8 mouse cellular contexts compared by ENCODE assay signal in the genomic region with DNA sequence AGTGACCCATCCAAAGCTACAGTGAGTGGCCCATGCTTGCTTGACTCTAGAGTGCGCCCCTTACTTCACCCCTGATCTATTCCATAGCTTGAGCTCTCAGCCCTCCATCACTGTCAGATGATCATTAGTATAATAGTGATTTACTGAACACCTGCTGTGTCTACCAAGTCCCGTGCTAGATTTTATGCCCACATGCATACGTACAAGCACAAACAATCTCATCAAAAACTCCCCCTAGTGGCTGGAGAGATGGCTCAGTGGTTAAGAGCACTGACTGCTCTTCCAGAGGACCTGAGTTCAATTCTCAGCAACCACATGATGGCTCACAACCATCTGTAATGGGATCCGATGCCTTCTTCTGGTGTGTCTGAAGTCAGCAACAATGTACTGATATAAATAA. TPM values are rescaled to one million over a fixed set of nuclear protein-coding genes. Genes with fewer than 3 reads are reported as not detected.
A peak's percentile ranks its signal among the peaks of the same experiment; 100 is the strongest.
DNase-seq lines count a peak whose midpoint lies in the region; ATAC-seq and TF ChIP-seq lines count a peak whose summit lies in the region.
"Not testable (repeated sequence)": the region's sequence is repeated elsewhere in the genome, so short reads cannot be mapped to it uniquely, and the experiment has no call there.
"Had no signal": no experiment of that assay in that cellular context is flagged by ENCODE, and none has a peak within 500 bp of the region (broad histone marks: within the 10 kb centered on the region; RNA-seq: fewer than 3 reads in every experiment).

No protein-coding gene starts in this region.

- not testable (repeated sequence) for H3K27ac ChIP-seq in cortical plate, adult 2 months (ENCODE audit: insufficient read depth, low read length); limb, embryonic 14.5 days (replicated peaks; ENCODE audit: low read depth, low read length); macrophage

- not testable (repeated sequence) for TF ChIP-seq POLR2A in cortical plate, adult 2 months (IDR thresholded peaks at IDR 0.05; ENCODE audit: extremely low read depth, insufficient read depth, low read length); limb, embryonic 14.5 days (IDR thresholded peaks at IDR 0.05; ENCODE audit: borderline replicate concordance, extremely low read depth, insufficient read depth, insufficient read length)

- peaks cover 48% of the 10 kb centered on the region for H3K36me3 ChIP-seq in G1E (replicated peaks)
- H3K36me3 ChIP-seq in limb, embryonic 14.5 days (ENCODE audit: control insufficient read depth, insufficient read depth, low read length); macrophage (ENCODE audit: inconsistent target): not testable (repeated sequence)

- not testable (repeated sequence) for DNase-seq in G1E (ENCODE audit: low spot score)
- DNase-seq in heart, adult 18-20 months, result peak; percentile 15 to 35
- DNase-seq in induced T-regulatory cell, adult 2 months (ENCODE audit: low read depth), result peak; percentile 87
- peak; percentile 34 for DNase-seq in limb, embryonic 14.5 days (ENCODE audit: low spot score)
- DNase-seq in retina, embryonic 14.5 days (ENCODE audit: low spot score), result peak; percentile 59

- TF ChIP-seq CTCF in G1E (IDR thresholded peaks at IDR 0.05; ENCODE audit: low read depth, low read length), result not testable (repeated sequence)
- TF ChIP-seq CTCF in cortical plate, adult 2 months (IDR thresholded peaks at IDR 0.05; ENCODE audit: extremely low read depth, insufficient read depth, low read length), result 0 out of 2 replicates have a peak, but pooled peaks have one; percentile 10

- not testable (repeated sequence) for H3K9ac ChIP-seq in limb, embryonic 14.5 days (ENCODE audit: low read depth, low read length, severe bottlenecking)

- H3K9me3 ChIP-seq in G1E (replicated peaks); limb, embryonic 14.5 days (ENCODE audit: control insufficient read depth, low read length): not testable (repeated sequence)

- peaks cover 43% of the 10 kb centered on the region for H3K4me1 ChIP-seq in G1E (ENCODE audit: insufficient read depth, low read depth, low read length)
- H3K4me1 ChIP-seq in cortical plate, adult 2 months (ENCODE audit: control insufficient read depth, insufficient read depth, low read length); limb, embryonic 14.5 days (ENCODE audit: control insufficient read depth, insufficient read depth, low read length): not testable (repeated sequence)

- H3K79me2 ChIP-seq in macrophage (ENCODE audit: inconsistent target), result not testable (repeated sequence)

- H3K27me3 ChIP-seq in G1E (ENCODE audit: insufficient read depth, low read length); limb, embryonic 14.5 days (ENCODE audit: control insufficient read depth, insufficient read depth, low read length): not testable (repeated sequence)

- H3K4me2 ChIP-seq in limb, embryonic 14.5 days (replicated peaks; ENCODE audit: low read depth, low read length, severe bottlenecking), result peak overlapping the region; percentile 89

- ATAC-seq in G1E (ENCODE audit: extremely low read depth, insufficient number of reproducible peaks, low FRiP score, poor library complexity, severe bottlenecking); limb, embryonic 14.5 days (ENCODE audit: low FRiP score, low read depth): not testable (repeated sequence)

- WGBS in limb, embryonic 14.5 days, result 52% methylated on average over 4 of the region's 4 CpGs
- WGBS in macrophage (ENCODE audit: missing documents), result 43% methylated on average over 4 of the region's 4 CpGs

- H3K4me3 ChIP-seq in G1E (ENCODE audit: low read depth, low read length), result peak overlapping the region; percentile 73; the same call in 1 of the 2 replicates
- peak overlapping the region; percentile 54; the same call in 1 of the 2 replicates for H3K4me3 ChIP-seq in cortical plate, adult 2 months (ENCODE audit: insufficient read depth, low read length)
- H3K4me3 ChIP-seq in limb, embryonic 14.5 days (replicated peaks; ENCODE audit: low read length), result peak overlapping the region; percentile 54
- peak overlapping the region; percentile 63; the same call in 1 of the 2 replicates for H3K4me3 ChIP-seq in macrophage (ENCODE audit: inconsistent target)

RNA-seq across cellular contexts. Expression of a gene that starts 1.4 kb away (rescaled TPM):
- total RNA-seq in G1E (2014; fragmentation: Nextera tagmentation) (14.4 and 15.3 TPM in 2 replicates), G1E (2017) (11.7 and 13.2 TPM in 2 replicates)
- polyA plus RNA-seq in G1E (2012) (33.8 and 37.8 TPM in 2 replicates), macrophage (2018) (11.6 to 13.1 TPM (median 12.8 TPM) in 3 replicates)
- polyA plus RNA-seq in cortical plate, adult 2 months (2012; rRNA removed), result 32.5 and 35.0 TPM in 2 replicates
- total RNA-seq in heart, adult 18-20 months (2021), result 100 to 1,000 TPM; 124 to 125 TPM
- 17.1 and 22.7 TPM in 2 replicates for polyA plus RNA-seq in limb, embryonic 14.5 days (2012; rRNA removed)
- polyA plus RNA-seq in limb, embryonic 14.5 days (2014; fragmentation: Nextera tagmentation; extraction: Ambion mirVana), result 3.5 and 4.7 TPM in 2 replicates
- total RNA-seq in macrophage (2018; cell fraction: chromatin; rRNA removed), result 10 to 100 TPM in 9 of 26 experiments, 1 to 10 TPM in 17; 1.3 to 18.9 (median 7.3) TPM
- 10 to 100 TPM in 11 of 26 experiments, 1 to 10 TPM in 15; 6.6 to 14.2 (median 9.7) TPM for total RNA-seq in macrophage (2018; cell fraction: cytosol; rRNA removed)
- 10 to 100 TPM in 7 of 26 experiments, 1 to 10 TPM in 19; 2.1 to 19.1 (median 6.3) TPM for total RNA-seq in macrophage (2018; cell fraction: nucleus; rRNA removed)

RNA-seq across cellular contexts. Expression of a gene that starts 1.6 kb away (rescaled TPM):
- total RNA-seq in G1E (2014; fragmentation: Nextera tagmentation) (33.2 and 36.2 TPM in 2 replicates), G1E (2017) (3.7 and 6.4 TPM in 2 replicates)
- polyA plus RNA-seq in G1E (2012) (42.5 and 44.9 TPM in 2 replicates), macrophage (2018) (not detected in 3 replicates)
- 0.31 TPM in 1 of 2 replicates, not detected in the other for polyA plus RNA-seq in cortical plate, adult 2 months (2012; rRNA removed)
- not detected for total RNA-seq in heart, adult 18-20 months (2021)
- polyA plus RNA-seq in limb, embryonic 14.5 days (2012; rRNA removed), result 0.49 and 0.83 TPM in 2 replicates
- 0.53 and 0.99 TPM in 2 replicates for polyA plus RNA-seq in limb, embryonic 14.5 days (2014; fragmentation: Nextera tagmentation; extraction: Ambion mirVana)
- not detected for total RNA-seq in macrophage (2018; cell fraction: chromatin; rRNA removed)
- total RNA-seq in macrophage (2018; cell fraction: cytosol; rRNA removed), result under 1 TPM in 3 of 26 experiments, not detected in 23; 0.19 to 0.33 (median 0.23) TPM
- total RNA-seq in macrophage (2018; cell fraction: nucleus; rRNA removed), result not detected
- total RNA-seq: gastrocnemius, postnatal 36 days had no signal

RNA-seq across cellular contexts. Expression of a gene that starts 19.9 kb away (rescaled TPM):
- total RNA-seq in G1E (2014; fragmentation: Nextera tagmentation) (not detected in 2 replicates), G1E (2017) (under 0.01 and 0.11 TPM in 2 replicates)
- polyA plus RNA-seq in G1E (2012) (0.01 TPM in 2 replicates), macrophage (2018) (0.11 to 0.12 TPM in 2 of 3 replicates, not detected in the other)
- 9.0 and 10.0 TPM in 2 replicates for polyA plus RNA-seq in cortical plate, adult 2 months (2012; rRNA removed)
- 1 to 10 TPM; 1.4 to 1.5 TPM for total RNA-seq in heart, adult 18-20 months (2021)
- polyA plus RNA-seq in limb, embryonic 14.5 days (2012; rRNA removed), result 4.9 and 7.4 TPM in 2 replicates
- 0.59 and 0.61 TPM in 2 replicates for polyA plus RNA-seq in limb, embryonic 14.5 days (2014; fragmentation: Nextera tagmentation; extraction: Ambion mirVana)
- under 1 TPM in 18 of 26 experiments, not detected in 8; 0.12 to 0.65 (median 0.28) TPM for total RNA-seq in macrophage (2018; cell fraction: chromatin; rRNA removed)
- total RNA-seq in macrophage (2018; cell fraction: cytosol; rRNA removed), result under 1 TPM in 24 of 26 experiments, not detected in 2; 0.03 to 0.13 (median 0.05) TPM
- under 1 TPM in 17 of 26 experiments, not detected in 9; 0.06 to 0.50 (median 0.21) TPM for total RNA-seq in macrophage (2018; cell fraction: nucleus; rRNA removed)

RNA-seq across cellular contexts. Expression of a gene that starts 23.1 kb away (rescaled TPM):
- total RNA-seq in G1E (2014; fragmentation: Nextera tagmentation), result not detected in 2 replicates
- 4.8 and 7.6 TPM in 2 replicates for total RNA-seq in G1E (2017)
- 1.9 and 2.8 TPM in 2 replicates for polyA plus RNA-seq in G1E (2012)
- polyA plus RNA-seq in cortical plate, adult 2 months (2012; rRNA removed), result 8.9 and 10.4 TPM in 2 replicates
- 10 to 100 TPM; 19.1 to 25.0 TPM for total RNA-seq in heart, adult 18-20 months (2021)
- polyA plus RNA-seq in limb, embryonic 14.5 days (2012; rRNA removed), result 201 and 274 TPM in 2 replicates
- 318 and 324 TPM in 2 replicates for polyA plus RNA-seq in limb, embryonic 14.5 days (2014; fragmentation: Nextera tagmentation; extraction: Ambion mirVana)
- 100 to 1,000 TPM in 1 of 26 experiments, 10 to 100 TPM in 25; 13.0 to 118 (median 50.6) TPM for total RNA-seq in macrophage (2018; cell fraction: chromatin; rRNA removed)
- 100 to 1,000 TPM; 259 to 551 (median 444) TPM for total RNA-seq in macrophage (2018; cell fraction: cytosol; rRNA removed)
- total RNA-seq in macrophage (2018; cell fraction: nucleus; rRNA removed), result 100 to 1,000 TPM in 24 of 26 experiments, 10 to 100 TPM in 2; 48.0 to 297 (median 164) TPM
- polyA plus RNA-seq in macrophage (2018), result 271 to 666 TPM (median 552 TPM) in 3 replicates

RNA-seq across cellular contexts. Expression of a gene that starts 25.6 kb away (rescaled TPM):
- total RNA-seq in G1E (2014; fragmentation: Nextera tagmentation), result 125 and 135 TPM in 2 replicates
- 54.8 and 55.2 TPM in 2 replicates for total RNA-seq in G1E (2017)
- polyA plus RNA-seq in G1E (2012), result 209 and 350 TPM in 2 replicates
- 106 and 107 TPM in 2 replicates for polyA plus RNA-seq in cortical plate, adult 2 months (2012; rRNA removed)
- total RNA-seq in heart, adult 18-20 months (2021), result 100 to 1,000 TPM; 105 to 125 TPM
- polyA plus RNA-seq in limb, embryonic 14.5 days (2012; rRNA removed), result 374 and 521 TPM in 2 replicates
- 140 and 163 TPM in 2 replicates for polyA plus RNA-seq in limb, embryonic 14.5 days (2014; fragmentation: Nextera tagmentation; extraction: Ambion mirVana)
- 10 to 100 TPM in 15 of 26 experiments, 1 to 10 TPM in 11; 4.2 to 41.0 (median 11.8) TPM for total RNA-seq in macrophage (2018; cell fraction: chromatin; rRNA removed)
- total RNA-seq in macrophage (2018; cell fraction: cytosol; rRNA removed), result 100 to 1,000 TPM in 10 of 26 experiments, 10 to 100 TPM in 16; 79.6 to 125 (median 90.5) TPM
- total RNA-seq in macrophage (2018; cell fraction: nucleus; rRNA removed), result 10 to 100 TPM; 24.9 to 99.0 (median 55.4) TPM
- polyA plus RNA-seq in macrophage (2018), result 103 to 141 TPM (median 125 TPM) in 3 replicates

Comparison
In these comparisons a context has a peak if more than half of its experiments do, and no peak if none do; other contexts are left out.
1. RNA of a gene that starts 1.6 kb away (polyA plus RNA-seq): 42.5 to 44.9 TPM in G1E; 0.49 to 0.99 TPM in limb, embryonic 14.5 days, 0.31 TPM in cortical plate, adult 2 months and not detected in macrophage; every median in the first group is over 10 times any median in the second.
2. Peak in every context shown above with its lines, with median percentiles within 50 percentile points of each other: H3K4me3 ChIP-seq.